Mouse (Mus musculus): ENCODE data around the gene Scgb1b24.

Gene Scgb1b24

DNA sequence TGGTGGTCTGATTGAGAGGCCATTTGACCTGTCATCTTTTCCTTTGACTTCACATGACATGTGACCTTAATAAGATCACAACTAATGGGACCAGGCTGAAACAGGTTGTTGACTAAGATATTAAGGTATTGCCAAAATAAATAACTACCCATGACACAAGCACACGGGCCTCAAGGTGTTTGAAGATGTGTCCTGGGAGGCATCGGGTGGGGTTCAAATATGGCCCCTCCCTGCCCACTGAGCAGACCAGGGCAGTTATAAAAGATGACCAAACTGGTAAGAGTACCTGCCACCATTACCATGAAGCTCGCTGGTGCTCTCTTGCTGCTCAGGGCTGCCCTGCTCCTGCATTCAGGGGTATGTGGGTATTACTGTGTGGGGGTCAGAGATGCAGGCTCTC, at the start of gene Scgb1b24:
Gene Scgb1b24, plus strand, starts transcription at position 301 of the 400 bp plus-strand sequence.
- DNase-seq (ENCODE audit: low spot score), result no peak

DNA sequence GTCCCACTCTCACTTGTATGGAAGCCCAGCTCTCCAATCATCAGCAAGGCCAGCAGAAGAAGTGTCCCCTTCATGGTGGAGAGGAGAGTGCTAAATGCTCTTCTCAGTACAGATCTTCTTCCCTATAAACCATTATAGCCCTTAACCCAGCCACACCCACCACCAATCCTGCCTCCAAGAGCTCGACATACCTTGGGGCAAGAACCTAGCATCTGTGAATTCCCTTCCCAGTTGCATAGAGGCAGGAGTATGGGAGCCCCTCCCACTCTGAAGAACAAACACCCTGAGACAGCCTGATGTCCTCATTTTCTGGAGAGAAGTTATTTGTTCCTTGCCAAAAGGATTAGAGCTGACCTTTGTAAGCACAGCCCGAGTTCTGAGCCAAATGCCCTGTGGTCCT, 4.4 kb upstream of the Scgb1b24 start, which contains the start of gene Scgb2b24:
Gene Scgb2b24, minus strand, starts transcription at position 101 of the 400 bp plus-strand sequence.
- no peak for DNase-seq (ENCODE audit: low spot score)
